Mouse (Mus musculus) c-Kit-negative CD71-positive TER-119-positive erythroid progenitor cells, embryonic 14.5 days (primary cell): ENCODE results near the gene Tmem175.

Experiments
- DNase-seq: peaks from one replicate; pipeline ENCODE4 v3.0.0-alpha.2; 2013; ENCODE audit warnings: low read depth, low spot score

Tmem175 gene

GRCm38 (mm10) chr5:108653341-108653740 is 23.8 kb downstream of the Tmem175 start:
- no peak for DNase-seq

- DNase-seq, result no peak
These were observed 24.9 kb downstream of the Tmem175 start for GRCm38 (mm10) chr5:108654444-108654990.

- no peak for DNase-seq
These were observed 25.8 kb downstream of the Tmem175 start for GRCm38 (mm10) chr5:108655381-108655780.

GRCm38 (mm10) chr5:108655891-108656650 is 26.5 kb downstream of the Tmem175 start:
- no peak for DNase-seq

- no peak for DNase-seq
These were observed 27.8 kb downstream of the Tmem175 start for GRCm38 (mm10) chr5:108657406-108657805.

- DNase-seq, result no peak
These were observed 29.0 kb downstream of the Tmem175 start for GRCm38 (mm10) chr5:108658611-108659010.

- DNase-seq, result no peak
These were observed 30.4 kb downstream of the Tmem175 start, which contains the start of gene Idua for GRCm38 (mm10) chr5:108659698-108660631. TSS of gene Idua (plus strand) at chr5:108660331.

GRCm38 (mm10) chr5:108660632-108661268 is 31.2 kb downstream of the Tmem175 start:
- DNase-seq, result peak; percentile 84

GRCm38 (mm10) chr5:108662772-108663171 is 33.2 kb downstream of the Tmem175 start:
- DNase-seq, result no peak

- DNase-seq, result no peak
These were observed 35.5 kb downstream of the Tmem175 start for GRCm38 (mm10) chr5:108665066-108665465.

GRCm38 (mm10) chr5:108667370-108667769 is 37.8 kb downstream of the Tmem175 start:
- no peak for DNase-seq

GRCm38 (mm10) chr5:108668387-108668932 is 38.9 kb downstream of the Tmem175 start:
- DNase-seq, result no peak

- peak; percentile 74 for DNase-seq
These were observed 39.7 kb downstream of the Tmem175 start, which contains the start of gene Dgkq for GRCm38 (mm10) chr5:108668977-108669936. TSS of gene Dgkq (minus strand) at chr5:108669672.

- DNase-seq, result no peak
These were observed 40.4 kb downstream of the Tmem175 start for GRCm38 (mm10) chr5:108669986-108670385.

- no peak for DNase-seq
These were observed 41.2 kb downstream of the Tmem175 start for GRCm38 (mm10) chr5:108670785-108671184.

GRCm38 (mm10) chr5:108671757-108672156 is 42.2 kb downstream of the Tmem175 start:
- no peak for DNase-seq

- DNase-seq, result no peak
These were observed 45.1 kb downstream of the Tmem175 start for GRCm38 (mm10) chr5:108674624-108675023.

GRCm38 (mm10) chr5:108675251-108675816 is 45.8 kb downstream of the Tmem175 start, which contains the start of gene Slc26a1:
TSS of gene Slc26a1 (minus strand) at chr5:108675569.
- DNase-seq, result peak; percentile 64

GRCm38 (mm10) chr5:108676772-108677498 is 47.4 kb downstream of the Tmem175 start:
- DNase-seq, result no peak
